Mouse (Mus musculus) gastrocnemius, postnatal 4 days (tissue): ENCODE measurements at regions not wholly inside any gene's neighbourhood (a gene's known extent, or its start where the extent isn't known, plus 50 kb on each side); places are given as distances from the start of the nearest gene placed in this dataset.

Experiments used
- DNase-seq, 2 experiments: peaks; one replicate each; pipeline ENCODE4 v3.0.0; 2021 to 2022; ENCODE audit warnings: low spot score in 2 of 2, mixed read lengths in 2 of 2

- no peak for DNase-seq
Observed at GRCm38 (mm10) chr1:88575917-88576669, 66.2 kb upstream of the Glrp1 start.

GRCm38 (mm10) chr1:88575291-88575690, 65.4 kb upstream of the Glrp1 start:
- no peak for DNase-seq

- DNase-seq = no peak
Observed at GRCm38 (mm10) chr1:88572161-88572560, 62.3 kb upstream of the Glrp1 start.

GRCm38 (mm10) chr1:88568447-88569053, 58.7 kb upstream of the Glrp1 start:
- no peak for DNase-seq

GRCm38 (mm10) chr1:88567198-88567597, 57.3 kb upstream of the Glrp1 start:
- no peak for DNase-seq

GRCm38 (mm10) chr1:88566426-88566825, 56.6 kb upstream of the Glrp1 start:
- DNase-seq = no peak

- no peak for DNase-seq
Observed at GRCm38 (mm10) chr1:88564825-88565224, 55.0 kb upstream of the Glrp1 start.

GRCm38 (mm10) chr1:88562361-88562760, 52.5 kb upstream of the Glrp1 start:
- DNase-seq = peak; percentile 60 to 80

- no peak for DNase-seq
Observed at GRCm38 (mm10) chr1:88560771-88561170, 50.9 kb upstream of the Glrp1 start.
